Mouse (Mus musculus): Measurements from ENCODE around the gene Flt3l. TPM values are rescaled to one million over a fixed set of nuclear protein-coding genes. Genes with fewer than 3 reads are reported as not detected.
A peak's percentile ranks its signal among the peaks of the same experiment; 100 is the strongest.
"Not testable (repeated sequence)": the region's sequence is repeated elsewhere in the genome, so short reads cannot be mapped to it uniquely, and the experiment has no call there.

Flt3l gene
- polyA plus RNA-seq, 1 experiment from 2014 or later = 2.5 TPM

DNA sequence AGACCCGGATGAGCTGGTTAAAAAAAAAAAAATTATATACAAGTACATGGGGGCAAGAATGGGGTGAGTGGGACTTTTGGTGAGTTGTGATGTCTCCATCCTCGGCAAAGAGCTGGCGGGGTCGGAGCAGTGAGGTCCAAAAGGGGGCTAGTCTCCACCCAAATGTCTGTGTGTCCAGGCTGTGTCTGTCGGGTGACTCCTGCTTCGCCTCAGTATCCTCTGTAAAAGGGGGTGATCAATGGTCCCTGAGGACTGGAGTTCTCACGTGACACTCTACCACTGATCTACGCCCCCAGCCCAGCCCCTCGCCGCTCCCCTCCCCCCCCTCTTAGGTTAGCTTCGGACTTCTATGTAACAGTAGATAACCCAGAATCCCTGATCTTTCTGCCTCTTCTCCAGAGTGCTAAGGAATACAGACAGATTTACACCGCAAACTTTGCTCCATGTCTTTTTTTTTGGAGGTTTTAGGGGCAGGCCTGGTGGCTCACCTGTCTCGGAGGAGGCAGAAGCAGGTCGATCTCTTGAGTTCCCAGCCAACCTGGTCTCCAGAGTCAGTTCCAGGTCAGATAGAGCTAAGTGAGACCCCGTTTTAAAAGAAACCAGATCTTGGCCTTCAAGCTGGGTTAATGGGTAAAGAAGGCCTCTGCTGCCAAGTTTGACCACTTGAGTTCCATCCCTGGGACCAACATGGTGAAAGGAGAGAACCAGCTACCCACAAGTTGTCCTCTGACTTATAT lies 6.3 kb downstream of the Flt3l start:
- Histone ChIP-seq H3K36me3 (ENCODE audit: control insufficient read depth, insufficient read depth, low read length) (peaks cover 20% of the 10 kb centered on the region), H3K27me3 (replicated peaks; ENCODE audit: control insufficient read depth, insufficient read depth, low read length) (no peaks in the 10 kb centered on the region), H3K4me2 (ENCODE audit: low read depth, low read length) (peak overlapping the region; percentile 65), H3K4me3 (ENCODE audit: low read length) (peak overlapping the region; percentile 54), H3K27ac (ENCODE audit: low read length) (peak overlapping the region; percentile 92; the same call in 1 of the 2 replicates), H3K4me1 (ENCODE audit: control insufficient read depth, insufficient read depth, low read length) (peaks cover 20% of the 10 kb centered on the region), H3K9me3 (ENCODE audit: control insufficient read depth, low read length) (peaks cover 3% of the 10 kb centered on the region; the same call in 1 of the 2 replicates), H3K9ac (ENCODE audit: low read depth, low read length) (peak overlapping the region; percentile 81)
- 63% methylated on average over 15 of the region's 15 CpGs for WGBS
- ATAC-seq = no peak

DNA sequence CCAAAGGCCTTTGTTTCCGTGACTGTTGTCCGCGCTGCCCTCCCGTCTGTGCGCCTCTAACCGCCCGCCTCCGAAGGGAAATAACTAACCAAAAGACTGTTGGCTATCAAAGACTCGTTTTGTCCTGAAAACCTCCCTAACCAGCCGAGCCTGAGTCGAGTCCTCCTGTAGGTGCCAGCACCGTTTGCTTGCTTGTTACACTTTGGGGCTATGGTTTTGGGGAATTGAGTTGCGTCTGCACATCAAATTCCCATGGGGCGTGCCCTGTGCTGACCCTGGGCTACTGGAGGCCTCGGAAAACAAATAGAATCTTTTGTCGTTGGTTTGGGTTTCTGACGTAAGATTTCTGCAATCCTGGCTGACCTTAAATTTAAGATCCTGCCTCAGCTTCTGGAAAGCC lies 6.9 kb downstream of the Flt3l start:
- ATAC-seq = no peak
- peaks cover 20% of the 10 kb centered on the region for H3K36me3 ChIP-seq (ENCODE audit: control insufficient read depth, insufficient read depth, low read length)
- peak overlapping the region; percentile 54 for H3K4me3 ChIP-seq (ENCODE audit: low read length)
- 3% methylated on average over 17 of the region's 17 CpGs for WGBS
- H3K27ac ChIP-seq (ENCODE audit: low read length) = peak overlapping the region; percentile 92
- peak overlapping the region; percentile 65 for H3K4me2 ChIP-seq (ENCODE audit: low read depth, low read length)
- no peaks in the 10 kb centered on the region for H3K27me3 ChIP-seq (replicated peaks; ENCODE audit: control insufficient read depth, insufficient read depth, low read length)
- peak overlapping the region; percentile 81 for H3K9ac ChIP-seq (ENCODE audit: low read depth, low read length)
- H3K4me1 ChIP-seq (ENCODE audit: control insufficient read depth, insufficient read depth, low read length) = peaks cover 21% of the 10 kb centered on the region
- peaks cover 3% of the 10 kb centered on the region; the same call in 1 of the 2 replicates for H3K9me3 ChIP-seq (ENCODE audit: control insufficient read depth, low read length)

DNA sequence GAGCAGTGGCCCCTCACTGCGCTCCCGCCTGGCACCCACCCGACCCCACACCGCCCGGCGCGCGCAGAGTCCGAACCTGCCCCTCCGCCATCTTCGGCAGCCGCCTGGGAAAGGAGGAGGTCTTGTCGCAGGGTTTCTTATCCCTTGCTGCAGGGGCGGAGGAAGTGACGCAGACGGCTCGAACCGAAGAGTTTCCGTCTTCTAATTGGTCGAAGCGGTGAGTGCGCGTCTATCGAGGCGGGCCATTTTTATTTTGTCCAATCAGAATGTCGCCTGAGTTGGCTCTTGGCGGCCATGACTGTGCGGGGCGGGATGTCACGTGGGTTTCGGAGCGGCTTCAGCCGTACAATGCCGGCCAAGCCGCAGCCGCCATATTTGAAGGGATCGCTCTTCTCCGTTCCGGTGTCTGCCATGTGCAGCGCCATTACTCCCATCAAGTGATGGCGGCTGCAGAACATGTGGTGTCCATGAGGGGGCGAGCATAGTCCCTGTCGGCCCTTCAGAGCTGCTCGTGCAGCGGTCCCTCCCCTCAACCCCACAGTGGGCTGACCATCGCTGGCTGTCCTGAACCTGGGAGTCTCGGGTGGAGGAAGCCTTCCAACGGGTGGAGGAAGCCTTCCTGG lies 7.5 kb downstream of the Flt3l start, which contains the start of gene Rpl13a:
TSS of gene Rpl13a (minus strand) at position 138 of the 623 bp plus-strand sequence.
- peak within 1 kb of the TSS; percentile 92 for H3K27ac ChIP-seq (ENCODE audit: low read length)
- H3K36me3 ChIP-seq (ENCODE audit: control insufficient read depth, insufficient read depth, low read length) = peaks cover 20% of the 10 kb centered on the region
- H3K27me3 ChIP-seq (replicated peaks; ENCODE audit: control insufficient read depth, insufficient read depth, low read length) = no peaks in the 10 kb centered on the region
- H3K4me2 ChIP-seq (ENCODE audit: low read depth, low read length) = peak within 1 kb of the TSS; percentile 73
- WGBS = under 1% methylated on average over 48 of the region's 48 CpGs
- H3K9ac ChIP-seq (ENCODE audit: low read depth, low read length) = peak within 1 kb of the TSS; percentile 97
- H3K4me1 ChIP-seq (ENCODE audit: control insufficient read depth, insufficient read depth, low read length) = peaks cover 21% of the 10 kb centered on the region
- ATAC-seq = peak; percentile 91
- peak within 1 kb of the TSS; percentile 77 for H3K4me3 ChIP-seq (ENCODE audit: low read length)
- H3K9me3 ChIP-seq (ENCODE audit: control insufficient read depth, low read length) = peaks cover 3% of the 10 kb centered on the region; the same call in 1 of the 2 replicates

DNA sequence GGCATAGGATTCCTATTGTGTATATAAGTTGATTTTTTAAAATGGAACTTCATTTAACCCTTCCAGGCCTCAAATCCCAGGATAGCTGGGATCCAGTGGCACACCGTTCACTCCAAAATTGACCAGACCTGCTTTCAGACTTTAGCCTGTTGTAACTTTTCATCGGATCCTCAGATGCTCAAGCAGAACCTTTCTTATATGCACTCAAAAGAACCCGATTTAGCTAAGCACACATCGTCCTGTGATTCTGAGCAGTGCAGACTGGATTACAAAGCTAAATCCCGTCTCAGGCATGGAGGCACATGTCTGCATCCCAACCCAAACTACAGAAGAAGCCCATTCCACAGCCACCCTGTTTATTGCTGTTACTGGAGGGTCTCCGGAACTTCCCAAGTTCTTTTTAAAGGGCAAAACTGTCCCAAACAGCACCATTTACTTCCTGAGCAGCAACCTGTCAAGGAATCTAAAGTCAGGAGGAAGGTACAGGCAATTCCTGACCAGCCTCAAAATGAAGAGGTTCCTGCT lies 8.5 kb downstream of the Flt3l start:
- Histone ChIP-seq H3K9ac (ENCODE audit: low read depth, low read length) (peak overlapping the region; percentile 97), H3K4me2 (ENCODE audit: low read depth, low read length) (peak overlapping the region; percentile 73), H3K36me3 (ENCODE audit: control insufficient read depth, insufficient read depth, low read length) (peaks cover 24% of the 10 kb centered on the region), H3K9me3 (ENCODE audit: control insufficient read depth, low read length) (no peaks in the 10 kb centered on the region), H3K4me1 (ENCODE audit: control insufficient read depth, insufficient read depth, low read length) (peaks cover 26% of the 10 kb centered on the region), H3K4me3 (ENCODE audit: low read length) (peak overlapping the region; percentile 77), H3K27ac (ENCODE audit: low read length) (peak overlapping the region; percentile 83), H3K27me3 (replicated peaks; ENCODE audit: control insufficient read depth, insufficient read depth, low read length) (no peaks in the 10 kb centered on the region)
- ATAC-seq = no peak
- 2% methylated on average over 6 of the region's 6 CpGs for WGBS

DNA sequence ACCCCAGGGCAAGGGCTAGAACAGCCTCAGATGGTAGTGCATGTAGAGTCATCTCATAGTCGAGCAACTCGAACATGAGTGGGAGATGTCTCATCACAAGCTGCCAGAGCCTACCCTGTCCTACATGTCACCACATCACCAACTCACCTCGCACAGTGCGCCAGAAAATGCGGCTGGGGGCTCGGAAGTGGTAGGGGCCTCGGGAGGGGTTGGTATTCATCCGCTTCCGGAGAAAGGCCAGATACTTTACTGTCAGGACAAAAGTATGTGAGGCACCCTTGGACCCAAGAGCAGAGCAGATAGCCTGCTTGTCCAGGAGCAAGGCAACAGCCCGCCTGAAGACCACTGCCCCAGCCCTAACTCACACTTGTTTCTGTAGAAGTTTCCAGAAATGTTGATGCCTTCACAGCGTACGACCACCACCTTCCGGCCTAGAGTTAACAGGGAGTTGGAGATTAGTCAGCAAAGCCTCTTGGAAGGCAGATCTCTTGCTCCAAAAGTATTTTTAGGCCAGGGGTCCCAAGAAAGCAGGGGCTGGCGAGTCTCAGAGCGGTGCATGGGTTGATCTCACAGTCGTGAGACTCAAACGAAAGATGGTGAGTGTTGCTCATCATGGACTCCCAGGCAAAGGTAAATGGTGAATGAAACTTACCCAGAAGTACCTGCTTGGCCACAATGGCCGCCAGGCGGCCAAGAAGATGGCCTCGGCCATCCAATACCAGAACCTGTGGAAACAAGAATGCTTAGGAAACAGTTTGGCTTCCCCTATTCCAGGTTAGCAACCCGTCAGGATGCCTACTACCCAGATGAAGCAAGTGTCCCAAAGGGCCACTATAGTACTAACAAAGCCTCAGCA lies 9.2 kb downstream of the Flt3l start:
- Histone ChIP-seq H3K4me1 (ENCODE audit: control insufficient read depth, insufficient read depth, low read length) (peaks cover 31% of the 10 kb centered on the region), H3K27me3 (replicated peaks; ENCODE audit: control insufficient read depth, insufficient read depth, low read length) (no peaks in the 10 kb centered on the region), H3K9me3 (ENCODE audit: control insufficient read depth, low read length) (no peaks in the 10 kb centered on the region), H3K9ac (ENCODE audit: low read depth, low read length) (peak overlapping the region; percentile 97), H3K27ac (ENCODE audit: low read length) (peak overlapping the region; percentile 83), H3K4me3 (ENCODE audit: low read length) (peak overlapping the region; percentile 77), H3K36me3 (ENCODE audit: control insufficient read depth, insufficient read depth, low read length) (peaks cover 28% of the 10 kb centered on the region), H3K4me2 (ENCODE audit: low read depth, low read length) (peak overlapping the region; percentile 73)
- WGBS = 36% methylated on average over 21 of the region's 21 CpGs
- ATAC-seq = no peak

DNA sequence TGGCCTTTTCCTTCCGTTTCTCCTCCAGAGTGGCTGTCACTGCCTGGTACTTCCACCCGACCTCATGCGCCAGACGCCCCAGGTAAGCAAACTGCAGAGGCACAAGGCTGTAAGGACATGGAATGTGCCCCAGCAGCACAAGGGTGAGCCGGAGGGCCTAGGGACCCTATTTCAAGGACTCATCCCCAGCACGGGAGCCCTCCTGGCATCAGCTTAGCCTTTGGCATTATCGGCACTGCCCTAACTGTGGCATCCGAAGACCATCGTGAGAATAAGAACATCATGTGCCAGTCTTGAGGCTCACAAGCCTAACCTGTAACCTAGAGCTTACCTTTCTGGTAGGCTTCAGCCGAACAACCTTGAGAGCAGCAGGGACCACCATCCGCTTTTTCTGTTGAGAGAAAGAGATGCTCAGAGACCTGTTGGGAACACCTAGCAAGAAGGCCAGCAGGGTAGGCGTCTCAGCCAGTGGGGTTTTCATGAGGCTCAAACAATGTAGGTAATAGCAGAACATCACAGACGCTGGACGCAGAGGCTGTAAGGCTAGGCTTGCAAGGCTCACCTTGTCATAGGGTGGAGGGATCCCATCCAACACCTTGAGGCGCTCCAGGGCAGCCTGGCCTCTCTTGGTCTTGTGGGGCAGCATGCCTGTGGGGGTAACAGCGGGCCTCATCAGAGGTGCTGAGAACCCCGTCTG lies 9.9 kb downstream of the Flt3l start:
- Histone ChIP-seq H3K36me3 (ENCODE audit: control insufficient read depth, insufficient read depth, low read length) (peaks cover 34% of the 10 kb centered on the region), H3K4me1 (ENCODE audit: control insufficient read depth, insufficient read depth, low read length) (peaks cover 38% of the 10 kb centered on the region), H3K9me3 (ENCODE audit: control insufficient read depth, low read length) (no peaks in the 10 kb centered on the region), H3K4me2 (ENCODE audit: low read depth, low read length) (peak overlapping the region; percentile 73), H3K4me3 (ENCODE audit: low read length) (peak overlapping the region; percentile 77), H3K27ac (ENCODE audit: low read length) (peak overlapping the region; percentile 83), H3K27me3 (replicated peaks; ENCODE audit: control insufficient read depth, insufficient read depth, low read length) (no peaks in the 10 kb centered on the region), H3K9ac (ENCODE audit: low read depth, low read length) (peak overlapping the region; percentile 97)
- no peak for ATAC-seq
- WGBS = 65% methylated on average over 17 of the region's 17 CpGs

DNA sequence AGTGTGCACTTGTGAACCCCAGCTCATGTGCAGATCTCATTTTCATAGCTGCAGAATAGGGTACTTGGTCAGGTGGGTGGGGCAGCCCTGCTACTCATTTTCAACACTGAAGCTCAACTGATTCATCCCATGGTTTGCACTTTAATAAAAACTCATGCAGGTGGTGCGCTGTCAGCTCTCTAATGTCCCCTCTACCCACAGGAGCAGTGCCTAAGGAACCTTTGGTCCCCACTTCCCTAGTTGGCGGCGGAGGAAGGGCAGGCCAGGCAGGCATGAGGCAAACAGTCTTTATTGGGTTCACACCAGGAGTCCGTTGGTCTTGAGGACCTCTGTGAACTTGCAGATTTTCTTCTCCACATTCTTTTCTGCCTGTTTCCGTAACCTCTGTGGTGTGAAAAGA lies 10.6 kb downstream of the Flt3l start:
- Histone ChIP-seq H3K36me3 (ENCODE audit: control insufficient read depth, insufficient read depth, low read length) (peaks cover 39% of the 10 kb centered on the region), H3K4me3 (ENCODE audit: low read length) (peak overlapping the region; percentile 77), H3K4me2 (ENCODE audit: low read depth, low read length) (peak overlapping the region; percentile 73), H3K4me1 (ENCODE audit: control insufficient read depth, insufficient read depth, low read length) (peaks cover 40% of the 10 kb centered on the region), H3K9ac (ENCODE audit: low read depth, low read length) (peak overlapping the region; percentile 97), H3K27ac (ENCODE audit: low read length) (peak overlapping the region; percentile 85)
- not testable (repeated sequence) for H3K27me3 ChIP-seq (replicated peaks; ENCODE audit: control insufficient read depth, insufficient read depth, low read length); ATAC-seq; H3K9me3 ChIP-seq (ENCODE audit: control insufficient read depth, low read length)
- 67% methylated on average over 5 of the region's 5 CpGs for WGBS

DNA sequence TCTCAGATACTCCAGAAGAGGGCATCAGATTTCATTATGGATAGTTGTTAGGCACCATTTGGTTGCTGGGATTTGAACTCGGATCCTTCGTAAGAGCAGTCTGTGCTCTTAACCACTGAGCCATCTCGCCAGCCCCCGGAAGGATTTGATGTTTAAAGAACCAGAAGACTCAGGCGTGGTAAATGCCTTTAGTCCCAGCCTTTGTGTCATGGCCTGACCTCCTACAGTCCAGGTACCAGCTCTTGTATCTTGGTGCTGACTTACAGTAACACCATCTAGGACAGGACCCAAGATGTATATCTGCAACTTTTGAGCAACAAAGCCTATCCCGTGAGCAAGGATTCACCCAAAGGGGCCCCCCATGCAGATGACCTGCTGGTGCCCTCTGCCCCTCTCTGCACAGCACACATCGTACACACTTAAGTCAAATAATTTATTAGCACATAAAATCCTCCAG lies 11.1 kb downstream of the Flt3l start:
- H3K9ac ChIP-seq (ENCODE audit: low read depth, low read length) = 0 out of 2 replicates have a peak overlapping the region, but pooled peaks have one; percentile 31
- peaks cover 39% of the 10 kb centered on the region for H3K36me3 ChIP-seq (ENCODE audit: control insufficient read depth, insufficient read depth, low read length)
- 17% methylated on average over 7 of the region's 7 CpGs for WGBS
- no peaks in the 10 kb centered on the region for H3K27me3 ChIP-seq (replicated peaks; ENCODE audit: control insufficient read depth, insufficient read depth, low read length)
- ATAC-seq = no peak
- H3K4me3 ChIP-seq (ENCODE audit: low read length) = peak overlapping the region; percentile 93; the same call in 1 of the 2 replicates
- H3K4me2 ChIP-seq (ENCODE audit: low read depth, low read length) = peak overlapping the region; percentile 13; the same call in 1 of the 2 replicates
- H3K9me3 ChIP-seq (ENCODE audit: control insufficient read depth, low read length) = no peaks in the 10 kb centered on the region
- peak overlapping the region; percentile 85; the same call in 1 of the 2 replicates for H3K27ac ChIP-seq (ENCODE audit: low read length)
- H3K4me1 ChIP-seq (ENCODE audit: control insufficient read depth, insufficient read depth, low read length) = peaks cover 40% of the 10 kb centered on the region
